Mouse (Mus musculus) erythroblast, embryonic 14.5 days (primary cell): Measurements from ENCODE around the gene Htr1d. TPM values are rescaled to one million over a fixed set of nuclear protein-coding genes. Genes with fewer than 3 reads are reported as not detected.

ENCODE experiments used
- H3K27me3 ChIP-seq: 2 replicates; pipeline ENCODE4 v1.6.1; 2012; ENCODE audit warnings: inconsistent platforms; ENCODE audit not compliant: control insufficient read depth
- H3K36me3 ChIP-seq: 2 replicates; pipeline ENCODE4 v1.6.1; 2012; ENCODE audit warnings: mild to moderate bottlenecking, inconsistent platforms; ENCODE audit not compliant: control insufficient read depth
- H3K4me1 ChIP-seq: 2 replicates; pipeline ENCODE4 v1.6.1; 2012; ENCODE audit warnings: inconsistent platforms; ENCODE audit not compliant: control insufficient read depth
- H3K4me3 ChIP-seq: replicated peaks from 2 replicates; pipeline ENCODE3; 2012; ENCODE audit warnings: moderate library complexity, mild to moderate bottlenecking, inconsistent platforms
- H3K9me3 ChIP-seq: 2 replicates; pipeline ENCODE4 v1.6.1; 2012; ENCODE audit warnings: low read length, inconsistent platforms, mixed read lengths; ENCODE audit not compliant: control insufficient read depth
- GATA1 ChIP-seq: IDR thresholded peaks from 2 replicates; pipeline ENCODE4 v1.6.1; 2012; ENCODE audit warnings: low read length, inconsistent platforms, mixed read lengths
- TAL1 ChIP-seq: IDR thresholded peaks from 3 replicates; pipeline ENCODE4 v1.6.1; 2012; ENCODE audit warnings: low read length, inconsistent platforms, mixed read lengths
- polyA plus RNA-seq: library from polyadenylated mRNA; stranded (reverse); fragments of >175 nt; gene quantifications from 2 replicates; pipeline ENCODE4 v1.2.3, GENCODE M21; 2012

Htr1d gene
- polyA plus RNA-seq, result not detected in 2 replicates

- TF ChIP-seq TAL1, result no peak
- no peak for TF ChIP-seq GATA1
- H3K27me3 ChIP-seq, result peaks cover 64% of the 10 kb centered on the region
- H3K4me3 ChIP-seq, result no peak within 1 kb of the TSS
Observed at GRCm38 (mm10) chr4:136423224-136423623, at the start of gene Htr1d. TSS of gene Htr1d (plus strand) at chr4:136423524.

DNA sequence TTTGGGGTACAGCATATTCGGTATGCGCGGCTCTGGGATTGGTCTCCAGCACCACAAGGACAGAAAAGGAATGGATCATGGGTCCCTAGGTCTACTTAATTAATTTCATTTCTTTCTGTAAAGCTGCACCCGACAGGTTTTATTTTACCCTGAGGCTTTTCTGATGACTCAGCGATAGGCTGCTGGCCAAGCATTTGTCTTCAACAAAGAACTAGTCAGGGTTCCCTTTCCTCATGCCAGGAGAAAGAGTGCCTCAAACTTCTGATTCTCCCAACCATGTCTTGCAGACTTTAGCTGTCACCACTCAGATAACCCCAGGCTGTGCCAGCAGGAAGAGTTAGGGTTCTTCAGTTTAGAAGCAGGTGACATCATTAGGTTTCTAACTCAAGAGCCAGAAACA is 46.3 kb upstream of the Htr1d start:
- H3K4me3 ChIP-seq, result no peak overlapping the region
- H3K27me3 ChIP-seq, result no peaks in the 10 kb centered on the region
- no peak for TF ChIP-seq TAL1
- no peak for TF ChIP-seq GATA1
- H3K9me3 ChIP-seq, result no peaks in the 10 kb centered on the region
- no peaks in the 10 kb centered on the region for H3K36me3 ChIP-seq
- no peaks in the 10 kb centered on the region for H3K4me1 ChIP-seq

More at GRCm38 (mm10) chr4:136423224-136423623, at the start of gene Htr1d:
- Histone ChIP-seq H3K4me1 (peaks cover 2% of the 10 kb centered on the region; the same call in 1 of the 2 replicates), H3K36me3 (no peaks in the 10 kb centered on the region), H3K9me3 (no peaks in the 10 kb centered on the region)

DNA sequence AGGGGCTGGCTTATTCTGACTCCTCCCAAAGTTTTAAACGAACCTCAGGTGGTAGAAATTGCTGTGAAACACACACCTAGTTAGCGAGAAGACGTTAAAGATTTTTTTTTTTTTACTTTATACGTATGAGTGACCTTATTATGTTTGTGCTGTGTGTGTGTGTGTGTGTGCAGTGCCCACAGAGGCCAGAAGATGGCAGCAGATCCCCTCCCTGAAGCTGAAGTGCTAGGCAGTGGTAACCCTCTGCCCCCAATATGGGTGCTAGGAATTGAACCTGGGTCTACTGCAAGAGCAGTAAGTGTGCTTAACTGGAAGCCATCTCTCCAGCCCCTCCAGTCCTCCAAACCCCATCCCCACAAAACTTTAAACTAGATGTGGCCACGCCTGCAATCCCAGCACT is 40.3 kb upstream of the Htr1d start:
- TF ChIP-seq GATA1, result no peak
- TF ChIP-seq TAL1, result no peak
- Histone ChIP-seq H3K4me1 (no peaks in the 10 kb centered on the region), H3K36me3 (no peaks in the 10 kb centered on the region), H3K4me3 (no peak overlapping the region), H3K9me3 (0 out of 2 replicates have a peak, but pooled peaks cover 5% of the 10 kb centered on the region), H3K27me3 (no peaks in the 10 kb centered on the region)

GRCm38 (mm10) chr4:136383839-136384238 is 39.5 kb upstream of the Htr1d start:
- 0 out of 2 replicates have a peak, but pooled peaks cover 5% of the 10 kb centered on the region for H3K9me3 ChIP-seq
- no peaks in the 10 kb centered on the region for H3K27me3 ChIP-seq
- no peaks in the 10 kb centered on the region for H3K36me3 ChIP-seq
- H3K4me1 ChIP-seq, result no peaks in the 10 kb centered on the region
- no peak overlapping the region for H3K4me3 ChIP-seq
- TF ChIP-seq GATA1, result no peak
- TF ChIP-seq TAL1, result no peak

- H3K27me3 ChIP-seq, result no peaks in the 10 kb centered on the region
- H3K36me3 ChIP-seq, result no peaks in the 10 kb centered on the region
- 0 out of 2 replicates have a peak, but pooled peaks cover 5% of the 10 kb centered on the region for H3K9me3 ChIP-seq
- H3K4me1 ChIP-seq, result no peaks in the 10 kb centered on the region
- no peak overlapping the region for H3K4me3 ChIP-seq
- TF ChIP-seq GATA1, result no peak
- no peak for TF ChIP-seq TAL1
Observed at GRCm38 (mm10) chr4:136387261-136387660, 36.1 kb upstream of the Htr1d start.

DNA sequence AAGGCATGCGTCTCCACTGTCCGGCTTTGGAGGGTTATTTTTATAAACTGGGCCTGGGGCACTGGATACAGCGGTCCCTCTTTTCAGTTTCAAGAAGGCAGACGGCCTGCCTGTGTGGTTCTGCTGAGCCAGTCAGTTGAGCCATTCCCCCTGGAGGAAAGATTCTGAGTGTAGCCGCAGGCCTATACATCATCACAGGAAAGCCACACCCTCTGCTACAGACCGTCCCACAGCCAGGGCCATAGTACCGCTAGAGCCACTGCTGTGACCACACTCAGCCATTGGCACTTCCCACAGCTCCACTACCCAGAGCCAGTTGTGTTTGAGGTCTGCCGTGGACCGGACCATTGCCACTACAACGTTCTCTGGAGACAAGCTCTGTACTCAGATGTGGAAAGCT is 21.5 kb upstream of the Htr1d start:
- H3K4me1 ChIP-seq, result no peaks in the 10 kb centered on the region
- no peaks in the 10 kb centered on the region for H3K36me3 ChIP-seq
- TF ChIP-seq TAL1 (no peak), GATA1 (no peak)
- no peaks in the 10 kb centered on the region for H3K27me3 ChIP-seq
- peaks cover 2% of the 10 kb centered on the region; the same call in 1 of the 2 replicates for H3K9me3 ChIP-seq
- no peak overlapping the region for H3K4me3 ChIP-seq

DNA sequence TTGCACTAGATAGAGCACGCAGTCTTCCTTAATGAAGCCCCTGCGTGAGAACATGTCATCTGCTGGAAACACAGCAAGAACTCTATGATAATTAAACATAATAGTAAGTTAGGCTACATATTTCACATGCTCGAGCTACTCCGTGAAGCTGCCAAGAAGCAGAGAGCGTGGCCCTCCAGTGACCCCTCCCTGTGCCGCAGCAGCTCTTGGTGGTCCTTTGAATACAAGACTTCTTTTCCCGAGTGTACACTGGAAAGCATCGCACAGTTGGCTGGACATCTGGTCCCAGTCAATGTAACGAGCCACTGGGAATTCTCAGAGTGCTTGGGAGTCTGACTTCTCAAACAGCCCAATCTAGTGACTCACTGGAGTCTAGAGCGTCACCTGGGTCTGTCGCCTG is 15.5 kb upstream of the Htr1d start:
- no peak overlapping the region for H3K4me3 ChIP-seq
- TF ChIP-seq TAL1 (no peak), GATA1 (no peak)
- no peaks in the 10 kb centered on the region for H3K9me3 ChIP-seq
- no peaks in the 10 kb centered on the region for H3K27me3 ChIP-seq
- no peaks in the 10 kb centered on the region for H3K36me3 ChIP-seq
- H3K4me1 ChIP-seq, result no peaks in the 10 kb centered on the region

DNA sequence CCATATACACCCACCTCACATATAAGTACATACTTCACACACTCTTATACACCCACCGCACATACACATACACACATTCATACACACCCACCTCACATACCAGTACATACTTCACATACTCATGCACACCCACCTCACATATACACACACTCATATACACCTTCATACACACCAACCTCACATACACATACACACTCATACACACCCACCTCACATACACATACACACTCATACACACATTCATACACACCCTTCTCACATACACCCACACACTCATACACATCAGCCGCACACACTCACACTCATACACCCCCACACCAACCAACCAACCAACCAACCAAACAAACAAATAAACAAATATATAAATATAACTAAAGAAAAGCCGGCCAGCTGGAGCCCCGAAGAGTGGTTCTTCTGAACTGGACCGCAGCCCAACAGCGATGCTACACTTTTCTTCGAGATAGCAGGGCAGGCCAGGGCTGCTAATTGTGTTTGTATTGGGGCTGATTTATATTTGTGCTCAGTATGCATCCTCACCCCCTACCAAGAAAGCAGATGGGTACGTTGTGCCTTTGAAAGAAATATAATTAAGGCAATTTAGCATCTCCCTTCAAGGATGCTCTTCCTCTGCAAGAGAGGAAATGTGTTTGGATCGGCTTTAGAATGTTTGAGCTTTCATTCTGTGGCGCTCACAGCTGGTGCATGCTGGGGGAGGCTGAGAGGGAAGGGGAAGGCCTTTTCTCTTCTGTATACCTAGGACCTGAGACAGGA is 11.1 kb upstream of the Htr1d start:
- Histone ChIP-seq H3K36me3 (no peaks in the 10 kb centered on the region), H3K4me1 (no peaks in the 10 kb centered on the region), H3K4me3 (no peak overlapping the region), H3K9me3 (no peaks in the 10 kb centered on the region), H3K27me3 (no peaks in the 10 kb centered on the region)
- TF ChIP-seq TAL1 (no peak), GATA1 (no peak)

DNA sequence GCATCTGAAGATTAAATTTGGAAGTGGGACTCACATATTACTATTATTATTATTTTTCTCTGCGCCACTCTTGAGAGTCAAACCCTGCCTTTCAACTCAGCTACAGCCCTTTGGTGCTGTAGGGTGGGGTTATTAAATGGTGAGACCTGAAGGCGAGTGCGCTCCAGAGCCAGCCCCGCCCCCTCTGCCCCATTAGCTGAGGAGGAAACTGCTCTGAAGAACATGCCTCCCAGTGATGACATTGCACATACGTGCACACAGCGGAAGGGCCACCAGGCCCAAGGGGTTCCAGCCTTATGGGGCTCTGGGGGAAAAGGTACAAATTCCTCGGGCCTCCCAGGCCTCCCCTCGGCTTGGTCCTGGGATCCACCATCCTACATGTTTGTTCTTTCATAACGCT is 7.8 kb upstream of the Htr1d start:
- H3K36me3 ChIP-seq, result no peaks in the 10 kb centered on the region
- no peaks in the 10 kb centered on the region for H3K9me3 ChIP-seq
- peaks cover 13% of the 10 kb centered on the region for H3K27me3 ChIP-seq
- H3K4me1 ChIP-seq, result no peaks in the 10 kb centered on the region
- no peak for TF ChIP-seq TAL1
- H3K4me3 ChIP-seq, result no peak overlapping the region
